Mouse (Mus musculus) olfactory bulb, adult 2 months (tissue): Measurements from ENCODE around the gene Parvb.

Experiments
- CTCF ChIP-seq: fragments of 200-500 bp; IDR thresholded peaks from 2 replicates; pipeline ENCODE4 v1.5.1; 2012; ENCODE audit warnings: low read depth, mild to moderate bottlenecking, low read length, moderate library complexity; ENCODE audit not compliant: insufficient read depth
- POLR2A ChIP-seq: fragments of 200-500 bp; IDR thresholded peaks from 2 replicates; pipeline ENCODE4 v1.6.1; 2012; ENCODE audit warnings: mild to moderate bottlenecking, low read depth, low read length, moderate library complexity; ENCODE audit not compliant: insufficient read depth

GRCm38 (mm10) chr15:84270463-84270862, 38.6 kb downstream of the Parvb start:
- no peak for TF ChIP-seq CTCF
- no peak for TF ChIP-seq POLR2A
